Mouse (Mus musculus): ENCODE results near the gene Gm17324.
"Not testable (repeated sequence)": the region's sequence is repeated elsewhere in the genome, so short reads cannot be mapped to it uniquely, and the experiment has no call there.

- TF ChIP-seq CTCF (conservative IDR thresholded peaks at IDR 0.05; ENCODE audit: low read length); NANOG (IDR thresholded peaks at IDR 0.05; ENCODE audit: borderline replicate concordance, low read length): not testable (repeated sequence)
Measured at GRCm38 (mm10) chr9:78478009-78478605, 29.5 kb upstream of the Gm17324 start.

Measured in E14TG2a.4 (cell line).